Comparison of ENCODE assay signal across 8 mouse cellular contexts in genomic region chr12:70974441-70975266, GRCm38 (mm10). TPM values are rescaled to one million over a fixed set of nuclear protein-coding genes. Genes with fewer than 3 reads are reported as not detected.
A peak's percentile ranks its signal among the peaks of the same experiment; 100 is the strongest.
DNase-seq lines count a peak whose midpoint lies in the region; ATAC-seq lines count a peak whose summit lies in the region.

TSS of gene Psma3 (plus strand) at chr12:70974621.

- H3K36me3 ChIP-seq in heart, embryonic 10.5 days = peaks cover 13% of the 10 kb centered on the region
- H3K36me3 ChIP-seq in kidney, embryonic 15.5 days = peaks cover 17% of the 10 kb centered on the region

- peak; percentile 86 to 87 for DNase-seq in B cell, adult 2 months
- peak; percentile 99 for DNase-seq in brain, adult 2 months (ENCODE audit: low read depth, low spot score)
- DNase-seq in heart, embryonic 10.5 days (ENCODE audit: low spot score) = peak; percentile 97
- peak; percentile 93 for DNase-seq in liver
- DNase-seq in spleen, postnatal 4 days (ENCODE audit: low spot score in 2 of 2) = peak; percentile 86 to 89

- peak within 1 kb of the TSS; percentile 65 for H3K4me2 ChIP-seq in kidney, embryonic 15.5 days

- H3K9ac ChIP-seq in kidney, embryonic 15.5 days = peak within 1 kb of the TSS; percentile 86

- no peaks in the 10 kb centered on the region for H3K9me3 ChIP-seq in heart, embryonic 10.5 days
- H3K9me3 ChIP-seq in kidney, embryonic 15.5 days (replicated peaks) = no peaks in the 10 kb centered on the region

- H3K27me3 ChIP-seq in heart, embryonic 10.5 days (ENCODE audit: insufficient read depth, poor library complexity, severe bottlenecking) = no peaks in the 10 kb centered on the region
- no peaks in the 10 kb centered on the region for H3K27me3 ChIP-seq in kidney, embryonic 15.5 days

- peak within 1 kb of the TSS; percentile 99 for H3K4me3 ChIP-seq in heart, embryonic 10.5 days
- H3K4me3 ChIP-seq in kidney, embryonic 15.5 days (replicated peaks) = peak within 1 kb of the TSS; percentile 71

- under 1% methylated on average over 70 of the region's 71 CpGs for WGBS in heart, embryonic 10.5 days
- whole genome bisulfite sequencing in kidney, embryonic 15.5 days = under 1% methylated on average over 71 of the region's 71 CpGs

- peak; percentile 94 for ATAC-seq in erythroblast, adult 5-6 weeks (replicated peaks; ENCODE audit: low FRiP score, poor library complexity, severe bottlenecking)
- ATAC-seq in kidney, embryonic 15.5 days (replicated peaks; ENCODE audit: low FRiP score) = peak; percentile 99
- peak; percentile 93 for ATAC-seq in monocyte, adult 5-6 weeks (replicated peaks; ENCODE audit: insufficient number of reproducible peaks, low FRiP score, low TSS enrichment, poor library complexity, severe bottlenecking)

- peak within 1 kb of the TSS; percentile 97 for H3K27ac ChIP-seq in heart, embryonic 10.5 days
- H3K27ac ChIP-seq in kidney, embryonic 15.5 days = peak within 1 kb of the TSS; percentile 95

- peaks cover 11% of the 10 kb centered on the region for H3K4me1 ChIP-seq in heart, embryonic 10.5 days
- peaks cover 11% of the 10 kb centered on the region for H3K4me1 ChIP-seq in kidney, embryonic 15.5 days

RNA-seq across cellular contexts. Expression of gene Psma3, which starts in this region (rescaled TPM):
- total RNA-seq in erythroblast, adult 5-6 weeks (2015; ENCODE audit: low replicate concordance) = 105 and 133 TPM in 2 replicates
- total RNA-seq in erythroblast, adult 5-6 weeks (2017; ENCODE audit: low replicate concordance) = 67.8 and 119 TPM in 2 replicates
- polyA plus RNA-seq in heart, embryonic 10.5 days (2016; fragmentation: Nextera tagmentation; extraction: Ambion mirVana) = 513 and 568 TPM in 2 replicates
- polyA plus RNA-seq in kidney, embryonic 15.5 days (2015; fragmentation: Nextera tagmentation; extraction: Ambion mirVana) = 591 and 640 TPM in 2 replicates
- 262 to 390 TPM (median 305 TPM) in 3 replicates for total RNA-seq in monocyte, adult 5-6 weeks (2017)

Comparison
In these comparisons a context has a peak if more than half of its experiments do, and no peak if none do; other contexts are left out.
1. Peak in every context shown above with its lines: DNase-seq, ATAC-seq, H3K4me3 ChIP-seq and H3K27ac ChIP-seq.